Mouse (Mus musculus): ENCODE data around the gene Otulin. TPM values are rescaled to one million over a fixed set of nuclear protein-coding genes. Genes with fewer than 3 reads are reported as not detected.

Otulin gene
- polyA plus RNA-seq, 1 experiment from 2014 or later = 36.8 TPM

- no peak overlapping the region for H3K27ac ChIP-seq
- no peaks in the 10 kb centered on the region for H3K4me1 ChIP-seq (replicated peaks)
- 87% methylated on average over 10 of the region's 10 CpGs for WGBS
- H3K4me2 ChIP-seq = no peak overlapping the region
- no peaks in the 10 kb centered on the region for H3K36me3 ChIP-seq
- no peaks in the 10 kb centered on the region for H3K27me3 ChIP-seq
- no peak overlapping the region for H3K4me3 ChIP-seq (replicated peaks)
- no peaks in the 10 kb centered on the region for H3K9me3 ChIP-seq
- no peak for ATAC-seq (ENCODE audit: insufficient number of reproducible peaks, insufficient read depth, low FRiP score, low TSS enrichment, low read depth)
- H3K9ac ChIP-seq (replicated peaks) = no peak overlapping the region
These were observed 85.3 kb downstream of the Otulin start for GRCm38 (mm10) chr15:27545203-27545602.

- H3K4me1 ChIP-seq (replicated peaks) = no peaks in the 10 kb centered on the region
These were observed 90.7 kb downstream of the Otulin start for GRCm38 (mm10) chr15:27539745-27540144.

GRCm38 (mm10) chr15:27537519-27538223, 92.8 kb downstream of the Otulin start:
- ATAC-seq (ENCODE audit: insufficient number of reproducible peaks, insufficient read depth, low FRiP score, low TSS enrichment, low read depth) = no peak
- Histone ChIP-seq H3K27me3 (no peaks in the 10 kb centered on the region), H3K9me3 (no peaks in the 10 kb centered on the region), H3K4me2 (no peak overlapping the region), H3K36me3 (no peaks in the 10 kb centered on the region), H3K9ac (replicated peaks) (no peak overlapping the region), H3K4me3 (replicated peaks) (no peak overlapping the region), H3K4me1 (replicated peaks) (0 out of 2 replicates have a peak, but pooled peaks cover 2% of the 10 kb centered on the region), H3K27ac (no peak overlapping the region)
- WGBS = 66% methylated on average over 4 of the region's 4 CpGs

More at GRCm38 (mm10) chr15:27539745-27540144, 90.7 kb downstream of the Otulin start:
- no peaks in the 10 kb centered on the region for H3K9me3 ChIP-seq
- no peak overlapping the region for H3K4me2 ChIP-seq
- H3K27me3 ChIP-seq = no peaks in the 10 kb centered on the region
- no peaks in the 10 kb centered on the region for H3K36me3 ChIP-seq
- 91% methylated on average over 9 of the region's 9 CpGs for WGBS
- ATAC-seq (ENCODE audit: insufficient number of reproducible peaks, insufficient read depth, low FRiP score, low TSS enrichment, low read depth) = no peak
- H3K9ac ChIP-seq (replicated peaks) = no peak overlapping the region
- H3K4me3 ChIP-seq (replicated peaks) = no peak overlapping the region
- H3K27ac ChIP-seq = no peak overlapping the region

- H3K9me3 ChIP-seq = no peaks in the 10 kb centered on the region
- WGBS = 61% methylated on average over 5 of the region's 5 CpGs
- no peaks in the 10 kb centered on the region for H3K27me3 ChIP-seq
- no peaks in the 10 kb centered on the region for H3K36me3 ChIP-seq
- H3K4me2 ChIP-seq = no peak overlapping the region
- H3K9ac ChIP-seq (replicated peaks) = no peak overlapping the region
- no peak overlapping the region for H3K27ac ChIP-seq
- H3K4me3 ChIP-seq (replicated peaks) = no peak overlapping the region
- no peak for ATAC-seq (ENCODE audit: insufficient number of reproducible peaks, insufficient read depth, low FRiP score, low TSS enrichment, low read depth)
- 0 out of 2 replicates have a peak, but pooled peaks cover 2% of the 10 kb centered on the region for H3K4me1 ChIP-seq (replicated peaks)
These were observed 93.7 kb downstream of the Otulin start for GRCm38 (mm10) chr15:27536771-27537170.

- Histone ChIP-seq H3K4me1 (replicated peaks) (0 out of 2 replicates have a peak, but pooled peaks cover 2% of the 10 kb centered on the region), H3K27ac (no peak overlapping the region), H3K9ac (replicated peaks) (no peak overlapping the region), H3K27me3 (no peaks in the 10 kb centered on the region), H3K9me3 (no peaks in the 10 kb centered on the region), H3K4me2 (no peak overlapping the region), H3K4me3 (replicated peaks) (no peak overlapping the region), H3K36me3 (no peaks in the 10 kb centered on the region)
- ATAC-seq (ENCODE audit: insufficient number of reproducible peaks, insufficient read depth, low FRiP score, low TSS enrichment, low read depth) = no peak
- WGBS = 95% methylated on average over 7 of the region's 7 CpGs
These were observed 94.3 kb downstream of the Otulin start for GRCm38 (mm10) chr15:27536186-27536585.

- 95% methylated on average over 4 of the region's 4 CpGs for WGBS
- Histone ChIP-seq H3K27ac (no peak overlapping the region), H3K4me1 (replicated peaks) (0 out of 2 replicates have a peak, but pooled peaks cover 2% of the 10 kb centered on the region), H3K36me3 (no peaks in the 10 kb centered on the region), H3K4me3 (replicated peaks) (no peak overlapping the region), H3K4me2 (no peak overlapping the region), H3K9me3 (no peaks in the 10 kb centered on the region), H3K27me3 (no peaks in the 10 kb centered on the region), H3K9ac (replicated peaks) (no peak overlapping the region)
- ATAC-seq (ENCODE audit: insufficient number of reproducible peaks, insufficient read depth, low FRiP score, low TSS enrichment, low read depth) = no peak
These were observed 94.8 kb downstream of the Otulin start for GRCm38 (mm10) chr15:27535681-27536080.

GRCm38 (mm10) chr15:27533036-27533435, 97.5 kb downstream of the Otulin start:
- 0 out of 2 replicates have a peak, but pooled peaks cover 2% of the 10 kb centered on the region for H3K4me1 ChIP-seq (replicated peaks)
- no peak overlapping the region for H3K27ac ChIP-seq
- WGBS = 42% methylated on average over 3 of the region's 3 CpGs
- H3K36me3 ChIP-seq = no peaks in the 10 kb centered on the region
- H3K4me3 ChIP-seq (replicated peaks) = no peak overlapping the region
- no peaks in the 10 kb centered on the region for H3K9me3 ChIP-seq
- H3K27me3 ChIP-seq = no peaks in the 10 kb centered on the region
- no peak overlapping the region for H3K9ac ChIP-seq (replicated peaks)
- ATAC-seq (ENCODE audit: insufficient number of reproducible peaks, insufficient read depth, low FRiP score, low TSS enrichment, low read depth) = no peak
- no peak overlapping the region for H3K4me2 ChIP-seq

- ATAC-seq (ENCODE audit: insufficient number of reproducible peaks, insufficient read depth, low FRiP score, low TSS enrichment, low read depth) = no peak
- Histone ChIP-seq H3K4me3 (replicated peaks) (no peak overlapping the region), H3K27ac (no peak overlapping the region), H3K36me3 (no peaks in the 10 kb centered on the region), H3K27me3 (no peaks in the 10 kb centered on the region), H3K9ac (replicated peaks) (no peak overlapping the region), H3K9me3 (no peaks in the 10 kb centered on the region), H3K4me1 (replicated peaks) (0 out of 2 replicates have a peak, but pooled peaks cover 2% of the 10 kb centered on the region), H3K4me2 (no peak overlapping the region)
- WGBS = 85% methylated on average over 4 of the region's 4 CpGs
These were observed 100.5 kb downstream of the Otulin start for GRCm38 (mm10) chr15:27530023-27530422.

GRCm38 (mm10) chr15:27528896-27529295, 101.6 kb downstream of the Otulin start:
- H3K4me2 ChIP-seq = no peak overlapping the region
- no peak overlapping the region for H3K27ac ChIP-seq
- H3K27me3 ChIP-seq = no peaks in the 10 kb centered on the region
- no peak overlapping the region for H3K9ac ChIP-seq (replicated peaks)
- no peaks in the 10 kb centered on the region for H3K9me3 ChIP-seq
- H3K36me3 ChIP-seq = no peaks in the 10 kb centered on the region
- 86% methylated on average over 4 of the region's 4 CpGs for WGBS
- no peak overlapping the region for H3K4me3 ChIP-seq (replicated peaks)
- no peak for ATAC-seq (ENCODE audit: insufficient number of reproducible peaks, insufficient read depth, low FRiP score, low TSS enrichment, low read depth)
- H3K4me1 ChIP-seq (replicated peaks) = 0 out of 2 replicates have a peak, but pooled peaks cover 2% of the 10 kb centered on the region

- Histone ChIP-seq H3K27ac (no peak overlapping the region), H3K4me2 (no peak overlapping the region), H3K9me3 (no peaks in the 10 kb centered on the region), H3K4me1 (replicated peaks) (no peaks in the 10 kb centered on the region), H3K27me3 (no peaks in the 10 kb centered on the region), H3K36me3 (no peaks in the 10 kb centered on the region), H3K9ac (replicated peaks) (no peak overlapping the region), H3K4me3 (replicated peaks) (no peak overlapping the region)
- no peak for ATAC-seq (ENCODE audit: insufficient number of reproducible peaks, insufficient read depth, low FRiP score, low TSS enrichment, low read depth)
- WGBS = 76% methylated on average over 12 of the region's 12 CpGs
These were observed 105.1 kb downstream of the Otulin start for GRCm38 (mm10) chr15:27525233-27526005.

GRCm38 (mm10) chr15:27519857-27520256, 110.6 kb downstream of the Otulin start:
- H3K9me3 ChIP-seq = no peaks in the 10 kb centered on the region
- H3K9ac ChIP-seq (replicated peaks) = no peak overlapping the region
- WGBS = 96% methylated on average over 7 of the region's 7 CpGs
- no peak overlapping the region for H3K27ac ChIP-seq
- no peaks in the 10 kb centered on the region for H3K36me3 ChIP-seq
- no peak for ATAC-seq (ENCODE audit: insufficient number of reproducible peaks, insufficient read depth, low FRiP score, low TSS enrichment, low read depth)
- no peaks in the 10 kb centered on the region for H3K27me3 ChIP-seq
- no peak overlapping the region for H3K4me3 ChIP-seq (replicated peaks)
- no peaks in the 10 kb centered on the region for H3K4me1 ChIP-seq (replicated peaks)
- no peak overlapping the region for H3K4me2 ChIP-seq

Measured in limb, embryonic 12.5 days (tissue).